Mouse (Mus musculus): ENCODE measurements around the gene Exoc3l2.

DNA sequence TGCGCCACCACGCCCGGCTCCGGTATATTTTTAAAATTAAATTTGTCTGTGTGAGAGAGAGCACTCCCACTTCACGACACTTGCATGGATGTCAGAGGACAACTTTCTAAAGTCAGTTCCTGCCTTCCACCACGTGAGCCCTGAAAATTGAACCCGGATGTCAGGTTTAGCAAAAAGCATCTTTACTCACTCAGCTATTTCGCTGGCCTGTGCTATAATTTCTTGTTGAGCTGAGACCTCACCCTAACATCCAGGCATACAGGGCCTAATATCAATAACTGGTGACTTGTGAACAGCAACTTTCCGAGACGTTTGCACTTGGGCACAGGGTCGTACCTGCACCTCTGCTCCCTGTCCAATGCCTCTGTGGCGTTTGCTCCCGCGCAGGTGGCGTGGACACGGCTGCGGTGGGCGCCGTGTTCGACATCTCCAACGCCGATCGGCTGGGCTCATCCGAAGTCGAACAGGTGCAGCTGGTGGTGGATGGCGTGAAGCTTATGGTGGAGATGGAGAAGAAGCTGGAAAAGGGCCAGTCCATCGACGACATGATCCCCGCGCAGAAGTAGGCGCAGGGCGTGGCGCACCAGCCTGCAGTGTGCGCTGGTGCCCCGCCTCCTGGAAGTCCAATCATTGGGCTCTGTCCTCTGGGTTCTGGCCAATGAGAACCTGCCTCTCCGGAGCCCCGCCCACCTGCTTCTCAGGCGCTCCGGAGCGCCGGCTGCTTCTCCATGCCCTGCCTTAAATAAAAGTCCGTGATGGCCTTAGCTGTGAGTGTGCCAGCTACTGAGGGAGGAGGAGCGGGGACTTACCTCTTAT is 42.1 kb upstream of the Exoc3l2 start:
- TF ChIP-seq CTCF (IDR thresholded peaks at IDR 0.05; ENCODE audit: borderline replicate concordance, insufficient read depth, low read length) (no peak), POLR2A (IDR thresholded peaks at IDR 0.05; ENCODE audit: low read depth, low read length) (no peak)
